13 mouse cellular contexts compared by ENCODE assay signal in the genomic region with DNA sequence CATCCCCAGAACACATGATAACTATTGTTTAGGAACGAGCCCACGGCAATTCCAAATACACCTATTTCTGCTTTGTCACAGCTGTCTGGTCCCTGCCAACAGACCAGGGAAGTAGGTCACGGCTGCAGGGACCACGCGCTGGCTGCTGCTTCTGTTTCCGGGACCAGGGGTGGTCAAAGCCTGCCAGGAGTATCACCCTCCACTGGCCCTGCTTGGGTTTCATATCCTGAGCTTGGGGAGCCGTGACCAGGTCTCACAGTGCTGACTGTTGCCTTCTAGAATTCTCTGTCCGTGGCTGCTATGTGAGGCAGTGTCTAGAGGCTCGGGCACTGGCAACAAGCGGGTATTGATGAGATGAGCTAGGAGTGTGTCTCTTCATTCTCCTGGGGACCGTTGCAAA. TPM values are rescaled to one million over a fixed set of nuclear protein-coding genes. Genes with fewer than 3 reads are reported as not detected.
A peak's percentile ranks its signal among the peaks of the same experiment; 100 is the strongest.
DNase-seq lines count a peak whose midpoint lies in the region; ATAC-seq and TF ChIP-seq lines count a peak whose summit lies in the region.
"Had no signal": no experiment of that assay in that cellular context is flagged by ENCODE, and none has a peak within 500 bp of the region (broad histone marks: within the 10 kb centered on the region; RNA-seq: fewer than 3 reads in every experiment).

No protein-coding gene starts in this region.

- H3K4me3 ChIP-seq in heart, embryonic 11.5 days (ENCODE audit: low read depth, low read length), result no peak overlapping the region
- no peak overlapping the region for H3K4me3 ChIP-seq in neural tube, embryonic 15.5 days (replicated peaks)
- peak overlapping the region; percentile 19; the same call in 1 of the 2 replicates for H3K4me3 ChIP-seq in gastrocnemius, adult 2 months
- H3K4me3 ChIP-seq: embryonic facial prominence, embryonic 12.5 days; forebrain, embryonic 13.5 days; liver, embryonic 13.5 days had no signal

- no peaks in the 10 kb centered on the region for H3K27me3 ChIP-seq in heart, embryonic 11.5 days (ENCODE audit: control insufficient read depth, insufficient read depth, low read length)
- H3K27me3 ChIP-seq in neural tube, embryonic 15.5 days (replicated peaks), result no peaks in the 10 kb centered on the region
- H3K27me3 ChIP-seq: embryonic facial prominence, embryonic 12.5 days; forebrain, embryonic 13.5 days; liver, embryonic 13.5 days had no signal

- WGBS in heart, embryonic 11.5 days (ENCODE audit: insufficient replicate concordance), result 75% methylated on average over 11 of the region's 11 CpGs
- WGBS in neural tube, embryonic 15.5 days, result 79% methylated on average over 11 of the region's 11 CpGs

- no peak for TF ChIP-seq CTCF in gastrocnemius, adult 2 months (IDR thresholded peaks at IDR 0.05)

- H3K9me3 ChIP-seq in heart, embryonic 11.5 days (replicated peaks; ENCODE audit: control insufficient read depth, low read length), result no peaks in the 10 kb centered on the region
- H3K9me3 ChIP-seq in neural tube, embryonic 15.5 days (replicated peaks), result no peaks in the 10 kb centered on the region
- H3K9me3 ChIP-seq: embryonic facial prominence, embryonic 12.5 days; forebrain, embryonic 13.5 days; liver, embryonic 13.5 days had no signal

- no peak overlapping the region for H3K9ac ChIP-seq in heart, embryonic 11.5 days (ENCODE audit: low read depth, low read length)
- no peak overlapping the region for H3K9ac ChIP-seq in neural tube, embryonic 15.5 days (replicated peaks)
- H3K9ac ChIP-seq: embryonic facial prominence, embryonic 12.5 days; forebrain, embryonic 13.5 days; liver, embryonic 13.5 days had no signal

- H3K4me2 ChIP-seq in heart, embryonic 11.5 days, result no peak overlapping the region
- H3K4me2 ChIP-seq in neural tube, embryonic 15.5 days, result no peak overlapping the region
- H3K4me2 ChIP-seq: embryonic facial prominence, embryonic 12.5 days; forebrain, embryonic 13.5 days; liver, embryonic 13.5 days had no signal

- ATAC-seq in heart, embryonic 11.5 days (replicated peaks; ENCODE audit: insufficient number of reproducible peaks, low FRiP score, low TSS enrichment), result no peak
- ATAC-seq in neural tube, embryonic 15.5 days (ENCODE audit: low FRiP score), result no peak
- ATAC-seq in activated CD4-positive, CD25-positive, alpha-beta regulatory T cell, adult 4 months, result no peak
- ATAC-seq: forebrain, embryonic 13.5 days; intestine, embryonic 16.5 days had no signal

- no peaks in the 10 kb centered on the region for H3K36me3 ChIP-seq in heart, embryonic 11.5 days (ENCODE audit: control insufficient read depth, insufficient read depth, low read length)
- no peaks in the 10 kb centered on the region for H3K36me3 ChIP-seq in neural tube, embryonic 15.5 days
- H3K36me3 ChIP-seq: embryonic facial prominence, embryonic 12.5 days; liver, embryonic 13.5 days had no signal

- DNase-seq in heart, adult 11 months, result peak; percentile 97
- no peak for DNase-seq in neural tube, embryonic 10.5 days (ENCODE audit: extremely low spot score, low spot score)
- DNase-seq in gastrocnemius, adult 2 months, result peak; percentile 89
- peak; percentile 89 for DNase-seq in skeletal muscle tissue, adult 2 months (ENCODE audit: low read depth, low spot score)
- DNase-seq in layer of hippocampus, postnatal 36 days, result no peak
- DNase-seq: liver, embryonic 13.5 days had no signal

- intact Hi-C loops in gastrocnemius, adult 2 months (cut with DNase I), result no loop called here

- 0 out of 2 replicates have a peak, but pooled peaks cover 2% of the 10 kb centered on the region for H3K4me1 ChIP-seq in heart, embryonic 11.5 days (ENCODE audit: control insufficient read depth, insufficient read depth, low read length)
- H3K4me1 ChIP-seq in neural tube, embryonic 15.5 days, result peaks cover 8% of the 10 kb centered on the region
- H3K4me1 ChIP-seq: liver, embryonic 13.5 days had no signal

- no peak overlapping the region for H3K27ac ChIP-seq in heart, embryonic 11.5 days (ENCODE audit: low read depth, low read length)
- 0 out of 2 replicates have a peak overlapping the region, but pooled peaks have one; percentile 0 for H3K27ac ChIP-seq in neural tube, embryonic 15.5 days (replicated peaks)
- peak overlapping the region; percentile 92 for H3K27ac ChIP-seq in gastrocnemius, adult 2 months
- H3K27ac ChIP-seq: embryonic facial prominence, embryonic 12.5 days; forebrain, embryonic 13.5 days; liver, embryonic 13.5 days; macrophage had no signal

RNA-seq across cellular contexts. Expression of gene Mapt, which starts 36.2 kb away (rescaled TPM):
- polyA plus RNA-seq in heart, embryonic 11.5 days (2014; fragmentation: Nextera tagmentation; extraction: Ambion mirVana), result 0.43 and 0.63 TPM in 2 replicates
- 880 and 1,075 TPM in 2 replicates for polyA plus RNA-seq in neural tube, embryonic 15.5 days (2015; fragmentation: Nextera tagmentation; extraction: Ambion mirVana)
- 10 to 100 TPM; 66.3 to 79.2 TPM for total RNA-seq in gastrocnemius, adult 2 months (2021)
- 1 to 10 TPM in 1 of 2 experiments, not detected in 1; 1.5 TPM for polyA plus RNA-seq in activated CD4-positive, CD25-positive, alpha-beta regulatory T cell, adult 4 months (2017; shearing (Covaris generic))
- total RNA-seq in layer of hippocampus, postnatal 36 days (2021), result 100 to 1,000 TPM; 310 to 316 TPM
- polyA plus RNA-seq: macrophage had no signal

Comparison
In these comparisons a context has a peak if more than half of its experiments do, and no peak if none do; other contexts are left out.
1. DNase-seq: peak in heart, adult 11 months (single experiment), gastrocnemius, adult 2 months (single experiment) and skeletal muscle tissue, adult 2 months (single experiment); none in neural tube, embryonic 10.5 days (single experiment) and layer of hippocampus, postnatal 36 days (0 of 2).
2. RNA of gene Mapt, which starts 36.2 kb away (polyA plus RNA-seq): 880 to 1,075 TPM in neural tube, embryonic 15.5 days; 1.5 TPM in activated CD4-positive, CD25-positive, alpha-beta regulatory T cell, adult 4 months and 0.43 to 0.63 TPM in heart, embryonic 11.5 days; every median in the first group is over 100 times any median in the second.